Mouse (Mus musculus) midbrain, embryonic 11.5 days (tissue): ENCODE measurements around the gene Gm21677. TPM values are rescaled to one million over a fixed set of nuclear protein-coding genes. Genes with fewer than 3 reads are reported as not detected.
"Not testable (repeated sequence)": the region's sequence is repeated elsewhere in the genome, so short reads cannot be mapped to it uniquely, and the experiment has no call there.

Experiments used
- ATAC-seq: fragments of 200-750 bp; cut with Nextera tagmentation; 2 replicates; pipeline ENCODE4 v1.8.0; 2017; ENCODE audit warnings: moderate TSS enrichment, moderate library complexity; ENCODE audit not compliant: low FRiP score
- DNase-seq: peaks from one replicate; pipeline ENCODE4 v3.0.0; 2015; ENCODE audit warnings: low spot score; ENCODE audit errors: missing footprints
- H3K27ac ChIP-seq: fragments of 300-500 bp; sonication (generic); 2 replicates; pipeline ENCODE4 v1.5.1; 2014; ENCODE audit warnings: low read depth, low read length
- H3K27me3 ChIP-seq: fragments of 300-500 bp; sonication (generic); 2 replicates; pipeline ENCODE4 v1.6.1; 2014; ENCODE audit warnings: mild to moderate bottlenecking, low read length, moderate library complexity, mixed read lengths; ENCODE audit not compliant: control insufficient read depth, insufficient read depth
- H3K36me3 ChIP-seq: fragments of 300-500 bp; sonication (generic); 2 replicates; pipeline ENCODE4 v1.6.1; 2014; ENCODE audit warnings: mild to moderate bottlenecking, low read length, moderate library complexity, mixed read lengths; ENCODE audit not compliant: control insufficient read depth, insufficient read depth
- H3K4me1 ChIP-seq: fragments of 300-500 bp; sonication (generic); 2 replicates; pipeline ENCODE4 v1.6.1; 2014; ENCODE audit warnings: low read length; ENCODE audit not compliant: control insufficient read depth, insufficient read depth
- H3K4me2 ChIP-seq: fragments of 300-500 bp; sonication (generic); 2 replicates; pipeline ENCODE4 v1.6.1; 2014; ENCODE audit warnings: mild to moderate bottlenecking, moderate library complexity
- H3K4me3 ChIP-seq: fragments of 300-500 bp; sonication (generic); 2 replicates; pipeline ENCODE4 v1.5.1; 2014; ENCODE audit warnings: low read depth, low read length
- H3K9ac ChIP-seq: fragments of 300-500 bp; sonication (generic); 2 replicates; pipeline ENCODE4 v1.6.1; 2014; ENCODE audit warnings: low read length
- H3K9me3 ChIP-seq: fragments of 300-500 bp; sonication (generic); 2 replicates; pipeline ENCODE4 v1.6.1; 2016; ENCODE audit warnings: low read length; ENCODE audit not compliant: control insufficient read depth
- WGBS: fragments of 180-500 bp; shearing (Covaris S2); extraction: QIAGEN DNeasy Blood & Tissue Kit; methylation state at CpG from one replicate; pipeline ENCODE4 v1.1.7; 2014; 5-methylcytosine and 5-hydroxymethylcytosine counted together
- polyA plus RNA-seq: library from polyadenylated mRNA; unstranded; fragments of >200 nt; fragmentation: Nextera tagmentation; extraction: Ambion mirVana; gene quantifications from 2 replicates; pipeline ENCODE4 v1.2.1, GENCODE M21; 2014

Gene Gm21677
- polyA plus RNA-seq = not detected in 2 replicates

DNA sequence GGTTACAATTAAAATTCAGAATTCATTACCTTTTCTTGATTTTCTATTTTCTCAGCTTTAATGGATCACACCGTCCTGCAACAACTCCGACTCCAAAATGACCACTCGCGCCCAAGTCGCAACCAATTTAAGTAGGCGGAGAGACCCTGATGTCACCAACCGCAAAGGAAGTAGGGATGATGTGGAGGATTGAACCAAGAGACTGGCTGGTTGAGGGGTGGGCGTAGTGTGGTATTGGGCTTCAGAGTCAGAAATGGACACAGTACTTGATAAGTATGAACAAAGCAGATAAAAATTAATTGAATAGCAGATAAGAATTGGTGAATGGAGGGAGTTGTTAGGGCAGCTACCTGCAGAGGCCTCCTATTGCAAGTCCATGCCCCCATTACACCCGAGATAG, at the start of gene Gm21677:
TSS of gene Gm21677 (minus strand) at position 101 of the 400 bp plus-strand sequence.
- no CpG with 5 or more reads among the region's 9 CpGs for WGBS
- not testable (repeated sequence) for H3K36me3 ChIP-seq, H3K27me3 ChIP-seq, DNase-seq, H3K9me3 ChIP-seq, H3K4me2 ChIP-seq, H3K4me1 ChIP-seq, H3K27ac ChIP-seq, H3K4me3 ChIP-seq, ATAC-seq, H3K9ac ChIP-seq

DNA sequence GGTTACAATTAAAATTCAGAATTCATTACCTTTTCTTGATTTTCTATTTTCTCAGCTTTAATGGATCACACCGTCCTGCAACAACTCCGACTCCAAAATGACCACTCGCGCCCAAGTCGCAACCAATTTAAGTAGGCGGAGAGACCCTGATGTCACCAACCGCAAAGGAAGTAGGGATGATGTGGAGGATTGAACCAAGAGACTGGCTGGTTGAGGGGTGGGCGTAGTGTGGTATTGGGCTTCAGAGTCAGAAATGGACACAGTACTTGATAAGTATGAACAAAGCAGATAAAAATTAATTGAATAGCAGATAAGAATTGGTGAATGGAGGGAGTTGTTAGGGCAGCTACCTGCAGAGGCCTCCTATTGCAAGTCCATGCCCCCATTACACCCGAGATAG, 39.0 kb upstream of the Gm21677 start, which contains the start of gene Gm21693:
TSS of gene Gm21693 (minus strand) at position 101 of the 400 bp plus-strand sequence.
- no CpG with 5 or more reads among the region's 9 CpGs for WGBS
- not testable (repeated sequence) for H3K4me1 ChIP-seq, H3K9ac ChIP-seq, H3K27me3 ChIP-seq, ATAC-seq, H3K4me2 ChIP-seq, H3K4me3 ChIP-seq, H3K27ac ChIP-seq, DNase-seq, H3K36me3 ChIP-seq, H3K9me3 ChIP-seq

DNA sequence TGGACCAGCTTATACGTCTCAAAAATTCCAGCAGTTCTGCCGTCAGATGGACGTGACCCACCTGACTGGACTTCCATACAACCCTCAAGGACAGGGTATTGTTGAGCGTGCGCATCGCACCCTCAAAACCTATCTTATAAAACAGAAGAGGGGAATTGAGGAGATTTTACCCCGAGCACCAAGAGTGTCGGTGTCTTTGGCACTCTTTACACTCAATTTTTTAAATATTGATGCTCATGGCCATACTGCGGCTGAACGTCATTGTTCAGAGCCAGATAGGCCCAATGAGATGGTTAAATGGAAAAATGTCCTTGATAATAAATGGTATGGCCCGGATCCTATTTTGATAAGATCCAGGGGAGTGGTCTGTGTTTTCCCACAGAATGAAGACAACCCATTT, 34.4 kb upstream of the Gm21677 start:
- DNase-seq, H3K4me2 ChIP-seq, H3K4me1 ChIP-seq, H3K9ac ChIP-seq, H3K9me3 ChIP-seq, H3K27me3 ChIP-seq, ATAC-seq, H3K36me3 ChIP-seq, H3K27ac ChIP-seq, H3K4me3 ChIP-seq: not testable (repeated sequence)
- WGBS = no CpG with 5 or more reads among the region's 11 CpGs

Other genes starting within 250 kb of the Gm21677 start
- not detected in 2 replicates for gene Gm21693, start 38.9 kb upstream of the Gm21677 start, polyA plus RNA-seq
- not detected in 2 replicates for gene Gm21704, start 103.7 kb upstream of the Gm21677 start, polyA plus RNA-seq
- gene Gm21708, start 103.7 kb upstream of the Gm21677 start, polyA plus RNA-seq = not detected in 2 replicates